Mouse (Mus musculus) activated CD4-positive, CD25-positive, alpha-beta regulatory T cell, adult 4 months (primary cell): ENCODE measurements around the gene Hk1. TPM values are rescaled to one million over a fixed set of nuclear protein-coding genes. Genes with fewer than 3 reads are reported as not detected.

Source experiments
- ATAC-seq: one replicate; pipeline ENCODE4 v1.8.0; 2017
- polyA plus RNA-seq, 2 experiments: library from polyadenylated mRNA; unstranded; fragments of 100-300 nt; shearing (Covaris generic); gene quantifications; one replicate each; pipeline ENCODE4 v1.2.1; 2017

The Hk1 gene
- polyA plus RNA-seq, 2 experiments from 2014 or later, result 52.7 to 92.5 TPM

- ATAC-seq, result no peak
Measured at GRCm38 (mm10) chr10:62319154-62319553, 60.6 kb downstream of the Hk1 start.

DNA sequence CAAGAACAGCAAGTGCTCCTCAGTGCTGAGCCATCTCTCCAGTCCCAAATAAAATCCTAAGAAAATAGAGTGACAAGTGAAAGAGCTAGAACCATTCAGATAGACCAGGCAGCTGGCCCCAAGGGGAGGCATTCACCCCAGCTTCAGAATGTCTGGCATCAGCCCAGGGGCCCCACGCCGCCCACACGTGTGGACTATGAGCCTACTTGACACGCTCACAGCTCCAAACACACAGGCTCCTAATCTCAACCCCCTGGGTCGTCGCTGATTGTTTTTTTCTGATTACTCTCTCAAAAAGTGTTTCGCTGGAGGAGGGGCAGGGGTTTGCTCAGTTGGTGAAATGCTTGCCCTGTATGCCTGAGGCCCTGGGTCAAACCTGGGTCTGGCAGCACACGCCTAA, 63.2 kb downstream of the Hk1 start:
- ATAC-seq, result no peak

DNA sequence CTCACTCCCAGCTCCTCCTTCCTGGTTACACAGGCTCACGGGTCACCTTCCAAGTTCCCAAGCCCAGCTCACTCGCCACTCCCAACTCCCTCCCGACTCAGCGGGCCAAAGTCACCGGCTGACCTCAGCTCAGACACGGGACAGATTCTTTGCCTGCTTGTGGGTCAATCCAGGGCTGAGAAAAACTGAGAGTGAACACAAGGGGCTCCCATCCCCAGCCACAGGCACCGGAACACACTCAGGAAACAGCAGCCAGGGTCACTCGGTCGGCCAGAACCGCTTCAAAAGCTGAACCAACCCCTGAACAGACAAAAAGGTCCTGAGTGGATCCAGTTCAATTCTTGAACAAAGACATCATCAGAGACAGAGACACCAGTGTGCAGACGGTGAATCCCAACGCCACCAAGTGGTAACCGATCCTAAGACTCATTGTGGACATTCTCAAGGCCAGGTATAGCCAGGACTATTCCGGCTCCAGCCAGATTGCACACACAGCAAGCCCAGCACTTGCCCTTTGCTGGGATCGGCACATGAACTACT, 65.8 kb downstream of the Hk1 start:
- ATAC-seq, result no peak

DNA sequence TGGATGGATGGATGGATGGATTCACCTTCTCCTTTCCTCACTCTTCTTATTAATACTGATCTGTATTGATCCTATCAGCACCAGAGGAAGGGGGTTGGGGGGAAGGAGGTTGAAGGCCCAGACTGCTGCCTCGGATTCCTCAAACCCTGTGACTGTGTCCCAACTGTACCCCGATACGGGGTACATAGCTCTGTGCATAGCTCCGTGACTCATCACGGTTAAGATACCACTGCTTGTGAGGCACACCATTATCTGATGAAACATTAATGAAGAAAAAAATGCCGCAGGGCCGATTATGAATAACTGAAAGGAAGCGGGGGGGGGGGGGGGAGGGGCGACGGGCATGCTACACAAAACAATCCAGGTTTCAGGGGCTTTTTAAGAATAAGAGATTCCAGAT, 66.6 kb downstream of the Hk1 start:
- no peak for ATAC-seq

DNA sequence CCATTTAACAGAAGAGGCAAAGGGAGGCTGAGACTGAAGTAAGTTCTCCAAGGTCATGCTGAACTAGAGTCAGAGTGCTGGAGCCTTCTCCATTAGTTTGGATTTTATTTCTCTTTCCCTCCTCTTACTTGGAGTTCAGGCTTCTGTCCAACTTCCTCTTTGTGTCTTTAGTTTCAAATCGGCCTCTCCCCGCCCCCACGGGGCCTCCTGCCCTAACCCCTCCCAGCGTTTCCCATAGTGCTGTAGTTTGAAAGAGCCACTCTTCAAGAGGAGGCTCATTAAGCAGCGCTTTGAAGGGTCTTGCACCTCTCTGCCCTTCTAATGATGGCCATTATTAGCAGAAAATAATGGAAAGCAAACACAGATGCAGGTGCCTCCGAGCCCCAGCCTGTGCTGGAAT, 68.2 kb downstream of the Hk1 start:
- ATAC-seq, result no peak

DNA sequence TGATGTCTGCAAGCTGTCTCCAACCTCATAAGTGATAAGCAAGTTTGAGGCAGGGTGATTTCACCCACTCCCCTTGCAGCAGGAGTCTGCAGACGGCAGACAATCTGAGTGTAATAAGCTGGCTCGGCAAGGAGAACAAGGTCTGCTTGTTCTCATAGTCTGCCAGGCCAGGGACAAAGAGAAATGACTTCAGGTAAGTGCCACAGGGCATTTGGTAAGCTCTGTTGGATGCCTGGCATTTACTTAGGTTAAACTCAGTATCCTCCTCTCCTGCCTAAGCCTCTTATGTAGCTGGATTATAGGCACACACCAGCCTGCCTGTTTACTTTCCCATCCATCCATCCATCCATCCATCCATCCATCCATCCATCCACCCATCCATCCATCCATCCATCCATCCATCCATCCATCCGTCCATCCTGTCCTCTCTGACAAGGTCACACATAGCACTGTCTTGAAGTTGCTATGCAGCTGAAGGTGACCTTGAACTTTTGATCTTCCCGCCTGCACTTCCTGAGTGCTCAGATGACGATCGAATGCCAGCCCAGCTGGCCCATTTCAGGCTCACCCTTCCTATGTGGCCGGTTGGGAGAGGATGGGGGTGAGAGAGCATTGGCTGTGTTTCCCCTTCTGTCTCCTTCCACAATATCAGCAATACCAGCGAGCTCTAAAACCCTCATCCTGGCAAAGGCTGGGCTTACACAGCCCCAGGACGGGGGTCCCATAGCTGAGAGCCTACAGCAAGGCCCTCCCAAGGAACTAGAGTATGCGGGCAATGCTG, 69.3 kb downstream of the Hk1 start:
- no peak for ATAC-seq

- no peak for ATAC-seq
Measured at GRCm38 (mm10) chr10:62309593-62309992, 70.1 kb downstream of the Hk1 start.

GRCm38 (mm10) chr10:62308896-62309491, 70.7 kb downstream of the Hk1 start:
- ATAC-seq, result no peak

DNA sequence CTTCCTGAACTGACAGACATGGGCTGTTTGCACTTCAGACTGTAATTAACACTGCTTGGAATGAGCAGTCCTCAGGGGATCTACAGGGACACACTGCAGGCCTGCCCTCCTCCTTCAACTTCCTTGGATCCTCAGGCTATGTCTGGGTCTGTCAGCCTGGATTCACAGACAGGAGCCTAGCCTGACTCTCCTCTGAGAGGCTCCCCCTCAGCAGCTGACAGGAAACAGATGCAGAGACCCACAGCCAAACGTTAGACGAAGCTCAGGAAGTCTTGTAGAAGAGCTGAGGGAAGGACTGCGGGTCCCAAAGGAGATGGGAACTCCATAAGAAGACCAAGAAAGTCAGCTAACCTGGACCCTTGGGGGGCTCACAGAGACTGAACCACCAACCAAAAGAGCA, 73.2 kb downstream of the Hk1 start:
- no peak for ATAC-seq

GRCm38 (mm10) chr10:62305090-62305489, 74.6 kb downstream of the Hk1 start:
- no peak for ATAC-seq

DNA sequence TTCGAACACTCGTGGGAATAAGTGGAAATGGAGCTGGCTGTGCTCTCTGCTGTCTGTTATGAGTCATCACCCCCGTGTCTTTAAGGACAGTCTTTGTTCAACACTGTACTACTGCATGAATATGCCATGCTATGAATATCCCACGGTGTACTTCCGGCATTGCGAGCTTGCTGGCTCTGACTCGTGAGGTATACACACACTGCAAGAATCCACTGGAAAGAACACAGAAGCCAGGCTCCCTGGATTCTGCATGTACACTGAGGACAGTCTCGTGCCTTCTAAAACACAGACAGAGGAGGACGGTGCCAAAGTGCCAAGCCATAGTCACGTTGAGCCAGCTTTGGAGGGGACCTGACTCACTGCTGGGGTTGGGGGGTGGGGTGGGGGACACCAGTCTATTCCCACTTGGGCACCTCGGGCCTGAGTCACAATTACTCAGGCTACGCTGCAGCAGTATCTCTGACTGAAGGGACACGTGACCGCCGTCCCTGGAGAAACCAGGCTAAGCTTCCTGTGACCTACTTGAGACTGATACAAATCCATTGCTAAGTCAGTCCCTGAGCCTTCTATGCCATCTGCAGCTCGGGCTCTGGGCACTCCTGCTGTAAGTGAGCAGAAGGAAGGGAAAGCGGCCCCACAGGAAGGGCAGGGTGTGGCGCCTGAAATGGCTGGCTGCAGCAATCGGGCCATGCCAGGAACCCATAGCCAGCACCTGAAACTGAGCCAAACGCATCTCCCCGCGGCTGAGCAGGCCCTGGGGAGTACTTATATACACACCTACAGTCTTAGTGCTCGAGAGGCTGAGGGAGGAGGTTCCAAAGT, 79.5 kb downstream of the Hk1 start:
- no peak for ATAC-seq

GRCm38 (mm10) chr10:62296086-62296872, 83.4 kb downstream of the Hk1 start:
- no peak for ATAC-seq

DNA sequence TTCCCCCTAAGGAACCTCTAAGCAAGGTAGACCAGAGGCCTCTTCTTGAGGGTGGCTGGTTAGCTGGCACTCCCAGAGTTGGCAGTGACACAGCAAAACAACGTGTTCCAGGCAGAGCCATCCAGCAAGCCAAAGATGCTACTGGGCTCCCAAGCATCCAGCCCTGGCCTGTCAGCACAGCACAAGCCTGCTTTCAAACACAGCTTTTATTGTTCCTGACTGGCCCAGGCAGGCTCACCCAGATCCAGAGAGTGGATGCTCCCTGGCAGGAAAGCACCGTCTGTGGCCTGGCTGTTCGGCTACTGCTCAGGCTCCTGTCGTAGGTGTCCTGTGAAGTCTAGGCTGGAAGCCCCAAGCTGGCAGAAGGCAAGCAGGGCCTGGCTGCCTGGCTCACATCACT, 85.6 kb downstream of the Hk1 start:
- ATAC-seq, result no peak

- no peak for ATAC-seq
Measured at GRCm38 (mm10) chr10:62287460-62288124, 92.1 kb downstream of the Hk1 start.

- ATAC-seq, result no peak
Measured at GRCm38 (mm10) chr10:62283206-62283792, 96.4 kb downstream of the Hk1 start.

- ATAC-seq, result no peak
Measured at GRCm38 (mm10) chr10:62282782-62283181, 96.9 kb downstream of the Hk1 start.

GRCm38 (mm10) chr10:62279671-62280070, 100.0 kb downstream of the Hk1 start:
- ATAC-seq, result no peak

- ATAC-seq, result no peak
Measured at GRCm38 (mm10) chr10:62279066-62279465, 100.6 kb downstream of the Hk1 start.

DNA sequence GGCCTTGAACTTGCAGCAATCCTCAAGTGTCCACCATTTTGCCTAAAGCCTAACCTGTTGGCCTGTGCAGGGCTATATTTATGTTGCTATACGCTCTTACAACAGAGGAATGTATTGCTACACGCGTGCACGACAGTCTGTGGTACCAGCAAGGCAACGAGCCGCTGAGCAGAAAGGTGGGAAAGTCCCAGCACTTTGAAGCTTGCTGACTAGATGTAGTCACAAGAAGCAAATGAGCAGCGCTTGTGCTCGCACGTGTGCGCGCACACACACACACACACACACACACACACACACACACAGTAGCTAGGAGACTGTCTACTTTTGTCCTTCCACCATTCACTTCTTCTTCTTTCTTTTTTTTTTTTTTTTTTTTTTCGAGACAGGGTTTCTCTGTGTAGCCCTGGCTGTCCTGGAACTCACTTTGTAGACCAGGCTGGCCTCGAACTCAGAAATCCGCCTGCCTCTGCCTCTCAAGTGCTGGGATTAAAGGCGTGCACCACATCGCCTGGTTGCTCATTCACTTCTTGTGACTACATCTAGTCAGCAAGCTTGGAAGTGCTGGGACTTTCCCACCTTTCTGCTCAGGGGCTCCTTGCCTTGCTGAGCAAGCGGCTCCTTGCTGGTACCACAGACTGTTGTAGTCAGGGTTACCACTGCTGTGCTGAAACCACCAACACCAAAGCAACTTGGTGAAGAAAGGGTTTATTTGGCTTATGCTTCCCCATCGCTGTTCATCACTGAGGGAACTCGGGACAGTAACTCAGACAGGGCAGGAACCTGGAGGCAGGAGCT, 102.0 kb downstream of the Hk1 start:
- peak; percentile 70 for ATAC-seq

DNA sequence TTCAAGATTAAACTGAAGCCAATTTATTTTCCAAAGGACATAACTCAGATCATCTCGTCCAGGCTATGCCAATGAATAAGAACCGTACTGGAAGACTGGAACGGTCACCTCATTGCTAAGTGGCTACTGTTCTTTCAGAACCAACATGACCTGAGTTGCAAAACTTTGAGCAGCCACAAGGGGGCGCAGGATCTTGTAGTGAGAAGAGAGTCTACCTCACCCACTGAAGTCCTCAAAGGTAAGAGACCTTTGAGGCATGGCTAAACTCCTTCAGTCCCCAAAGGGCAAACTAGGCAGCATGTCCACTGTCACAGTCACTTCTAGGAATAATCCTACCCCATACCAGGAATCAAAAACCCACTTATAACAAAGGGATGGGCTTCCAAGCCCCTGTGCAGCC, 104.5 kb downstream of the Hk1 start:
- ATAC-seq, result no peak

GRCm38 (mm10) chr10:62269278-62269677, 110.4 kb downstream of the Hk1 start:
- ATAC-seq, result no peak
